Mouse (Mus musculus) R1 (cell line): ENCODE measurements around the gene Ebf4.
"Not testable (repeated sequence)": the region's sequence is repeated elsewhere in the genome, so short reads cannot be mapped to it uniquely, and the experiment has no call there.

Experiments
- DNase-seq: peaks from one replicate; pipeline ENCODE4 v3.0.0-alpha.2; 2018; ENCODE audit warnings: low read depth, low spot score

The Ebf4 gene

GRCm38 (mm10) chr2:130295331-130296133, 563 bp downstream of the Ebf4 start:
- DNase-seq, result peak; percentile 66

GRCm38 (mm10) chr2:130296134-130296745, 1.3 kb downstream of the Ebf4 start:
- no peak for DNase-seq

GRCm38 (mm10) chr2:130297580-130297979, 2.6 kb downstream of the Ebf4 start:
- no peak for DNase-seq

- peak; percentile 59 for DNase-seq
Measured at GRCm38 (mm10) chr2:130303014-130303413, 8.0 kb downstream of the Ebf4 start.

- no peak for DNase-seq
Measured at GRCm38 (mm10) chr2:130327057-130327456, 32.1 kb downstream of the Ebf4 start.

- DNase-seq, result no peak
Measured at GRCm38 (mm10) chr2:130329502-130329901, 34.5 kb downstream of the Ebf4 start.

GRCm38 (mm10) chr2:130335112-130335511, 40.1 kb downstream of the Ebf4 start:
- no peak for DNase-seq

- no peak for DNase-seq
Measured at GRCm38 (mm10) chr2:130340464-130341219, 45.7 kb downstream of the Ebf4 start.

GRCm38 (mm10) chr2:130341220-130341580, 46.2 kb downstream of the Ebf4 start:
- no peak for DNase-seq

- peak; percentile 76 for DNase-seq
Measured at GRCm38 (mm10) chr2:130350376-130350775, 55.4 kb downstream of the Ebf4 start.

GRCm38 (mm10) chr2:130351758-130352339, 56.9 kb downstream of the Ebf4 start:
- peak; percentile 17 for DNase-seq

- DNase-seq, result no peak
Measured at GRCm38 (mm10) chr2:130353411-130353810, 58.4 kb downstream of the Ebf4 start.

GRCm38 (mm10) chr2:130353889-130354288, 58.9 kb downstream of the Ebf4 start:
- DNase-seq, result no peak

- no peak for DNase-seq
Measured at GRCm38 (mm10) chr2:130357551-130357950, 62.6 kb downstream of the Ebf4 start.

GRCm38 (mm10) chr2:130358852-130359251, 63.9 kb downstream of the Ebf4 start:
- DNase-seq, result no peak

GRCm38 (mm10) chr2:130362511-130363026, 67.6 kb downstream of the Ebf4 start:
- DNase-seq, result peak; percentile 83

- DNase-seq, result peak; percentile 57
Measured at GRCm38 (mm10) chr2:130365211-130366094, 70.5 kb downstream of the Ebf4 start.

- no peak for DNase-seq
Measured at GRCm38 (mm10) chr2:130367386-130367785, 72.4 kb downstream of the Ebf4 start.

- DNase-seq, result not testable (repeated sequence)
Measured at GRCm38 (mm10) chr2:130373026-130373425, 78.1 kb downstream of the Ebf4 start.

- no peak for DNase-seq
Measured at GRCm38 (mm10) chr2:130374951-130375350, 80.0 kb downstream of the Ebf4 start.

- DNase-seq, result no peak
Measured at GRCm38 (mm10) chr2:130383205-130383604, 88.2 kb downstream of the Ebf4 start.
